13 mouse cellular contexts compared by ENCODE assay signal in the genomic region with DNA sequence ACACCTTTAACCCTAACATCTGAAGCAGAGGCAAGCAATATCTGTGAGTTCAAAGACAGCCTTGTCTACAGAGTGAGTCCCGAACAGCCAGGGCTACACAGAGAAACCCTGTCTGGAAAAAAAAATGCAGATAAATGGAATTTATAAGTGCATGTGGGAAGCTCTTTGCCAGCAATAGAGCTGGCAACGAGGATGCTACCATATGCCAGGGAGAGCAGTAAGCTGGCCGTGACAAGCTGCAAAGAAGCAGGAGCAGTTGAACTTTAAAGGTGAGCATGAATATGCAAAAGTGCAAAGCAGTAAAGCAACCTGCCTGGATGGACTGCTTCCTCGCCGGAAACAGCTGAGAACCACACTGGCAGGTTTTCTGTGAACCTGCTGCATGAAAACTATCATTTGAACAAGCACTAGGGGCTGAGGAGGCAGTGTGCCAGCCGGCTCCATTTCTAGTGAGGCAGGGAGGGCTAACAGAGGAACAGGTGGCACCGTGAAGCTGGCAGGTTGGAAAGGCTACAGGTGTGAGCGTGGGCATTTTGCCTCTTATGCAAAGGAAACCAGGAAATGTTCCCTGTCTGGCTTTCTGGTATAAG. TPM values are rescaled to one million over a fixed set of nuclear protein-coding genes. Genes with fewer than 3 reads are reported as not detected.
DNase-seq lines count a peak whose midpoint lies in the region; ATAC-seq lines count a peak whose summit lies in the region.
"Had no signal": no experiment of that assay in that cellular context is flagged by ENCODE, and none has a peak within 500 bp of the region (broad histone marks: within the 10 kb centered on the region; RNA-seq: fewer than 3 reads in every experiment).

No protein-coding gene starts in this region.

- H3K27me3 ChIP-seq in forebrain, embryonic 16.5 days (replicated peaks; ENCODE audit: control insufficient read depth, insufficient read depth, low read length): no peaks in the 10 kb centered on the region
- H3K27me3 ChIP-seq in forebrain, embryonic 12.5 days: no peaks in the 10 kb centered on the region
- H3K27me3 ChIP-seq: neural tube, embryonic 15.5 days; stomach, embryonic 15.5 days had no signal

- H3K9ac ChIP-seq in forebrain, embryonic 16.5 days (replicated peaks; ENCODE audit: low read depth, low read length): no peak overlapping the region
- H3K9ac ChIP-seq in forebrain, embryonic 12.5 days: no peak overlapping the region
- H3K9ac ChIP-seq: neural tube, embryonic 15.5 days; stomach, embryonic 15.5 days had no signal

- H3K4me1 ChIP-seq in forebrain, embryonic 16.5 days (replicated peaks; ENCODE audit: control insufficient read depth, insufficient read depth, low read length): peaks cover 18% of the 10 kb centered on the region
- peaks cover 17% of the 10 kb centered on the region for H3K4me1 ChIP-seq in forebrain, embryonic 12.5 days

- no peak for ATAC-seq in forebrain, embryonic 16.5 days
- ATAC-seq in forebrain, embryonic 12.5 days (ENCODE audit: low FRiP score): no peak

- DNase-seq in frontal cortex, postnatal 10 days (ENCODE audit: low spot score in 2 of 2): peak; percentile 38 to 51
- peak; percentile 90 for DNase-seq in layer of hippocampus, adult 9-11 months
- peak; percentile 87 to 89 for DNase-seq in right cerebral cortex, postnatal 10 days (ENCODE audit: low spot score in 2 of 2)
- no peak for DNase-seq in adipocyte (ENCODE audit: low spot score)
- no peak for DNase-seq in retina, embryonic 14.5 days (ENCODE audit: low spot score)
- DNase-seq in urinary bladder, postnatal 36 days (ENCODE audit: low spot score in 2 of 2): no peak
- DNase-seq: adrenal gland, postnatal 25 days had no signal

- no peak overlapping the region for H3K4me2 ChIP-seq in forebrain, embryonic 16.5 days (ENCODE audit: low read length)
- no peak overlapping the region for H3K4me2 ChIP-seq in forebrain, embryonic 12.5 days
- H3K4me2 ChIP-seq: neural tube, embryonic 15.5 days; stomach, embryonic 15.5 days had no signal

- no peaks in the 10 kb centered on the region for H3K36me3 ChIP-seq in forebrain, embryonic 16.5 days (ENCODE audit: control insufficient read depth, insufficient read depth)
- H3K36me3 ChIP-seq in forebrain, embryonic 12.5 days (replicated peaks): peaks cover 5% of the 10 kb centered on the region
- H3K36me3 ChIP-seq: stomach, embryonic 15.5 days had no signal

- peak overlapping the region; percentile 59 for H3K27ac ChIP-seq in forebrain, embryonic 16.5 days (ENCODE audit: low read length)
- H3K27ac ChIP-seq in forebrain, embryonic 12.5 days: no peak overlapping the region
- H3K27ac ChIP-seq: neural tube, embryonic 15.5 days; stomach, embryonic 15.5 days had no signal

- 49% methylated on average over 8 of the region's 8 CpGs for WGBS in forebrain, embryonic 16.5 days
- 80% methylated on average over 8 of the region's 8 CpGs for WGBS in forebrain, embryonic 12.5 days

- H3K4me3 ChIP-seq in forebrain, embryonic 16.5 days (replicated peaks; ENCODE audit: low read length): no peak overlapping the region
- H3K4me3 ChIP-seq in forebrain, embryonic 12.5 days (replicated peaks): no peak overlapping the region
- H3K4me3 ChIP-seq: neural tube, embryonic 15.5 days; stomach, embryonic 15.5 days had no signal

- no peaks in the 10 kb centered on the region for H3K9me3 ChIP-seq in forebrain, embryonic 16.5 days (ENCODE audit: control insufficient read depth, low read length)
- no peaks in the 10 kb centered on the region for H3K9me3 ChIP-seq in forebrain, embryonic 12.5 days
- H3K9me3 ChIP-seq: neural tube, embryonic 15.5 days; stomach, embryonic 15.5 days had no signal

RNA-seq across cellular contexts. Expression of gene U2af1, which starts 2.1 kb away (rescaled TPM):
- polyA plus RNA-seq in forebrain, embryonic 16.5 days (2015; fragmentation: Nextera tagmentation; extraction: Ambion mirVana): 266 and 267 TPM in 2 replicates
- 379 and 385 TPM in 2 replicates for polyA plus RNA-seq in forebrain, embryonic 12.5 days (2016; fragmentation: Nextera tagmentation; extraction: Ambion mirVana)

RNA-seq across cellular contexts. Expression of gene Cryaa, which starts 16.9 kb away (rescaled TPM):
- polyA plus RNA-seq in forebrain, embryonic 16.5 days (2015; fragmentation: Nextera tagmentation; extraction: Ambion mirVana): not detected in 2 replicates
- polyA plus RNA-seq in forebrain, embryonic 12.5 days (2016; fragmentation: Nextera tagmentation; extraction: Ambion mirVana): not detected in 2 replicates
- polyA plus RNA-seq: gonadal fat pad, adult 2 months; liver, adult 2 months had no signal

RNA-seq across cellular contexts. Expression of gene Cbs, which starts 23.7 kb away (rescaled TPM):
- 8.7 and 12.9 TPM in 2 replicates for polyA plus RNA-seq in forebrain, embryonic 16.5 days (2015; fragmentation: Nextera tagmentation; extraction: Ambion mirVana)
- polyA plus RNA-seq in forebrain, embryonic 12.5 days (2016; fragmentation: Nextera tagmentation; extraction: Ambion mirVana): 2.6 and 2.7 TPM in 2 replicates

Comparison
In these comparisons a context has a peak if more than half of its experiments do, and no peak if none do; other contexts are left out.
1. DNase-seq: peak in frontal cortex, postnatal 10 days (2 of 2), layer of hippocampus, adult 9-11 months (single experiment) and right cerebral cortex, postnatal 10 days (2 of 2); none in adipocyte (single experiment), retina, embryonic 14.5 days (single experiment) and urinary bladder, postnatal 36 days (0 of 2).